Mouse (Mus musculus) midbrain, embryonic 13.5 days (tissue): ENCODE results near the gene Ntn5. TPM values are rescaled to one million over a fixed set of nuclear protein-coding genes. Genes with fewer than 3 reads are reported as not detected.

Experiments
- ATAC-seq: fragments of 200-750 bp; cut with Nextera tagmentation; 2 replicates; pipeline ENCODE4 v1.8.0; 2017; ENCODE audit warnings: mild to moderate bottlenecking, moderate TSS enrichment, moderate library complexity
- H3K27ac ChIP-seq: fragments of 300-500 bp; sonication (generic); 2 replicates; pipeline ENCODE4 v1.5.1; 2015; ENCODE audit warnings: inconsistent platforms, mild to moderate bottlenecking, moderate library complexity
- H3K27me3 ChIP-seq: fragments of 300-500 bp; sonication (generic); 2 replicates; pipeline ENCODE4 v1.6.1; 2015; ENCODE audit warnings: mild to moderate bottlenecking, inconsistent platforms
- H3K36me3 ChIP-seq: fragments of 300-500 bp; sonication (generic); 2 replicates; pipeline ENCODE4 v1.6.1; 2015; ENCODE audit warnings: mild to moderate bottlenecking, inconsistent platforms
- H3K4me1 ChIP-seq: fragments of 300-500 bp; sonication (generic); replicated peaks from 2 replicates; pipeline ENCODE4 v1.6.1; 2015; ENCODE audit warnings: inconsistent platforms
- H3K4me2 ChIP-seq: fragments of 300-500 bp; sonication (generic); replicated peaks from 2 replicates; pipeline ENCODE4 v1.6.1; 2015; ENCODE audit warnings: moderate library complexity, mild to moderate bottlenecking, inconsistent platforms
- H3K4me3 ChIP-seq: fragments of 300-500 bp; sonication (generic); replicated peaks from 2 replicates; pipeline ENCODE4 v1.5.1; 2015; ENCODE audit warnings: mild to moderate bottlenecking, inconsistent platforms
- H3K9ac ChIP-seq: fragments of 300-500 bp; sonication (generic); replicated peaks from 2 replicates; pipeline ENCODE4 v1.6.1; 2015; ENCODE audit warnings: mild to moderate bottlenecking, inconsistent platforms
- H3K9me3 ChIP-seq: fragments of 300-500 bp; sonication (generic); 2 replicates; pipeline ENCODE4 v1.6.1; 2016; ENCODE audit warnings: mild to moderate bottlenecking, inconsistent platforms
- WGBS: fragments of 180-500 bp; shearing (Covaris S2); methylation state at CpG from one replicate; pipeline ENCODE4 v1.1.7; 2015; 5-methylcytosine and 5-hydroxymethylcytosine counted together
- polyA plus RNA-seq: library from polyadenylated mRNA; unstranded; fragments of >200 nt; fragmentation: Nextera tagmentation; extraction: Ambion mirVana; gene quantifications from 2 replicates; pipeline ENCODE4 v1.2.1, GENCODE M21; 2015

The Ntn5 gene
- polyA plus RNA-seq, 1 experiment from 2014 or later, result 0.59 TPM

- ATAC-seq, result peak; percentile 22
- H3K4me1 ChIP-seq, result peaks cover 56% of the 10 kb centered on the region
Observed at GRCm38 (mm10) chr7:45716952-45717917, 33.4 kb downstream of the Ntn5 start.

GRCm38 (mm10) chr7:45717918-45718297 lies 34.1 kb downstream of the Ntn5 start, which contains the start of gene Sphk2:
TSS of gene Sphk2 (minus strand) at chr7:45718002.
- H3K4me2 ChIP-seq, result peak within 1 kb of the TSS; percentile 81
- under 1% methylated on average over 41 of the region's 41 CpGs for WGBS
- ATAC-seq, result peak; percentile 76

More at GRCm38 (mm10) chr7:45716952-45717917, 33.4 kb downstream of the Ntn5 start:
- H3K27ac ChIP-seq, result peak overlapping the region; percentile 90
- peaks cover 45% of the 10 kb centered on the region for H3K36me3 ChIP-seq
- no peaks in the 10 kb centered on the region for H3K27me3 ChIP-seq
- 12% methylated on average over 31 of the region's 31 CpGs for WGBS
- H3K9ac ChIP-seq, result peak overlapping the region; percentile 91
- H3K4me3 ChIP-seq, result peak overlapping the region; percentile 82
- no peaks in the 10 kb centered on the region for H3K9me3 ChIP-seq
- H3K4me2 ChIP-seq, result peak overlapping the region; percentile 81

GRCm38 (mm10) chr7:45718331-45718730 lies 34.5 kb downstream of the Ntn5 start:
- peaks cover 45% of the 10 kb centered on the region for H3K36me3 ChIP-seq
- no peak for ATAC-seq
- WGBS, result under 1% methylated on average over 20 of the region's 20 CpGs
- peak overlapping the region; percentile 82 for H3K4me3 ChIP-seq
- H3K4me1 ChIP-seq, result peaks cover 52% of the 10 kb centered on the region
- peak overlapping the region; percentile 90 for H3K27ac ChIP-seq
- H3K4me2 ChIP-seq, result peak overlapping the region; percentile 81
- no peaks in the 10 kb centered on the region for H3K27me3 ChIP-seq
- no peaks in the 10 kb centered on the region for H3K9me3 ChIP-seq
- H3K9ac ChIP-seq, result peak overlapping the region; percentile 91

More at GRCm38 (mm10) chr7:45717918-45718297, 34.1 kb downstream of the Ntn5 start, which contains the start of gene Sphk2:
- peaks cover 45% of the 10 kb centered on the region for H3K36me3 ChIP-seq
- no peaks in the 10 kb centered on the region for H3K27me3 ChIP-seq
- peak within 1 kb of the TSS; percentile 82 for H3K4me3 ChIP-seq
- peak within 1 kb of the TSS; percentile 90 for H3K27ac ChIP-seq
- peak within 1 kb of the TSS; percentile 91 for H3K9ac ChIP-seq
- H3K4me1 ChIP-seq, result peaks cover 53% of the 10 kb centered on the region
- H3K9me3 ChIP-seq, result no peaks in the 10 kb centered on the region

- WGBS, result 90% methylated on average over 10 of the region's 10 CpGs
- Histone ChIP-seq H3K4me3 (peak overlapping the region; percentile 82), H3K36me3 (peaks cover 51% of the 10 kb centered on the region), H3K9ac (peak overlapping the region; percentile 91), H3K4me1 (peaks cover 48% of the 10 kb centered on the region), H3K9me3 (no peaks in the 10 kb centered on the region), H3K27me3 (no peaks in the 10 kb centered on the region), H3K4me2 (peak overlapping the region; percentile 81), H3K27ac (no peak overlapping the region)
- no peak for ATAC-seq
Observed at GRCm38 (mm10) chr7:45719180-45719579, 35.4 kb downstream of the Ntn5 start.

- Histone ChIP-seq H3K4me3 (no peak overlapping the region), H3K27me3 (no peaks in the 10 kb centered on the region), H3K27ac (no peak overlapping the region), H3K4me1 (peaks cover 41% of the 10 kb centered on the region), H3K9ac (peak overlapping the region; percentile 91), H3K36me3 (peaks cover 58% of the 10 kb centered on the region), H3K9me3 (no peaks in the 10 kb centered on the region), H3K4me2 (peak overlapping the region; percentile 81)
- 91% methylated on average over 16 of the region's 16 CpGs for WGBS
- ATAC-seq, result no peak
Observed at GRCm38 (mm10) chr7:45719738-45720412, 36.1 kb downstream of the Ntn5 start.

- Histone ChIP-seq H3K4me3 (no peak within 1 kb of the TSS), H3K4me1 (peaks cover 38% of the 10 kb centered on the region), H3K27me3 (no peaks in the 10 kb centered on the region), H3K9ac (peak within 1 kb of the TSS; percentile 91; the same call in 1 of the 2 replicates), H3K9me3 (no peaks in the 10 kb centered on the region), H3K27ac (peak within 1 kb of the TSS; percentile 28; the same call in 1 of the 2 replicates), H3K36me3 (peaks cover 66% of the 10 kb centered on the region), H3K4me2 (no peak within 1 kb of the TSS)
- ATAC-seq, result no peak
- WGBS, result 82% methylated on average over 14 of the region's 14 CpGs
Observed at GRCm38 (mm10) chr7:45720413-45721233, 36.8 kb downstream of the Ntn5 start, which contains the start of gene Fam83e. TSS of gene Fam83e (plus strand) at chr7:45721212.

GRCm38 (mm10) chr7:45721234-45721571 lies 37.4 kb downstream of the Ntn5 start:
- Histone ChIP-seq H3K36me3 (peaks cover 71% of the 10 kb centered on the region), H3K9me3 (no peaks in the 10 kb centered on the region), H3K27me3 (no peaks in the 10 kb centered on the region), H3K4me2 (no peak overlapping the region), H3K9ac (peak overlapping the region; percentile 42; the same call in 1 of the 2 replicates), H3K4me3 (no peak overlapping the region), H3K4me1 (peaks cover 32% of the 10 kb centered on the region), H3K27ac (no peak overlapping the region)
- 82% methylated on average over 7 of the region's 7 CpGs for WGBS
- ATAC-seq, result no peak

- no peaks in the 10 kb centered on the region for H3K27me3 ChIP-seq
- no peaks in the 10 kb centered on the region for H3K9me3 ChIP-seq
- 66% methylated on average over 13 of the region's 13 CpGs for WGBS
- ATAC-seq, result no peak
- peaks cover 26% of the 10 kb centered on the region for H3K4me1 ChIP-seq
- no peak overlapping the region for H3K4me2 ChIP-seq
- H3K27ac ChIP-seq, result peak overlapping the region; percentile 28; the same call in 1 of the 2 replicates
- H3K4me3 ChIP-seq, result no peak overlapping the region
- peak overlapping the region; percentile 42; the same call in 1 of the 2 replicates for H3K9ac ChIP-seq
- H3K36me3 ChIP-seq, result peaks cover 77% of the 10 kb centered on the region
Observed at GRCm38 (mm10) chr7:45721642-45722347, 38.0 kb downstream of the Ntn5 start.

- H3K36me3 ChIP-seq, result peaks cover 82% of the 10 kb centered on the region
- WGBS, result 88% methylated on average over 13 of the region's 13 CpGs
- peaks cover 21% of the 10 kb centered on the region for H3K4me1 ChIP-seq
- peak overlapping the region; percentile 28; the same call in 1 of the 2 replicates for H3K27ac ChIP-seq
- no peaks in the 10 kb centered on the region for H3K9me3 ChIP-seq
- no peak overlapping the region for H3K4me2 ChIP-seq
- H3K4me3 ChIP-seq, result no peak overlapping the region
- no peak overlapping the region for H3K9ac ChIP-seq
- H3K27me3 ChIP-seq, result no peaks in the 10 kb centered on the region
- ATAC-seq, result no peak
Observed at GRCm38 (mm10) chr7:45722348-45722713, 38.5 kb downstream of the Ntn5 start.

GRCm38 (mm10) chr7:45723301-45723700 lies 39.5 kb downstream of the Ntn5 start:
- peaks cover 87% of the 10 kb centered on the region for H3K36me3 ChIP-seq
- 92% methylated on average over 4 of the region's 4 CpGs for WGBS
- H3K4me1 ChIP-seq, result peaks cover 21% of the 10 kb centered on the region
- no peak overlapping the region for H3K4me2 ChIP-seq
- no peak overlapping the region for H3K4me3 ChIP-seq
- ATAC-seq, result no peak
- H3K9ac ChIP-seq, result no peak overlapping the region
- H3K27ac ChIP-seq, result no peak overlapping the region
- H3K9me3 ChIP-seq, result no peaks in the 10 kb centered on the region
- H3K27me3 ChIP-seq, result no peaks in the 10 kb centered on the region

GRCm38 (mm10) chr7:45723781-45724180 lies 40.0 kb downstream of the Ntn5 start:
- Histone ChIP-seq H3K36me3 (peaks cover 90% of the 10 kb centered on the region), H3K4me3 (no peak overlapping the region), H3K9ac (no peak overlapping the region), H3K9me3 (no peaks in the 10 kb centered on the region), H3K27me3 (no peaks in the 10 kb centered on the region), H3K4me1 (peaks cover 18% of the 10 kb centered on the region), H3K27ac (no peak overlapping the region), H3K4me2 (no peak overlapping the region)
- 96% methylated on average over 14 of the region's 14 CpGs for WGBS
- no peak for ATAC-seq
